Mouse (Mus musculus) limb, embryonic 14.5 days (tissue): ENCODE measurements around the gene Vav2. TPM values are rescaled to one million over a fixed set of nuclear protein-coding genes. Genes with fewer than 3 reads are reported as not detected.

Experiments used
- ATAC-seq: fragments of 200-750 bp; cut with Nextera tagmentation; 2 replicates; pipeline ENCODE4 v1.8.0; 2017; ENCODE audit warnings: low read depth, moderate number of reproducible peaks, moderate TSS enrichment; ENCODE audit not compliant: low FRiP score
- DNase-seq: peaks from one replicate; pipeline ENCODE4 v3.0.0-alpha.2; 2015; ENCODE audit warnings: low spot score
- H3K27ac ChIP-seq: fragments of 300-500 bp; sonication (generic); replicated peaks from 2 replicates; pipeline ENCODE4 v1.5.1; 2014; ENCODE audit warnings: low read depth, mild to moderate bottlenecking, low read length, moderate library complexity, mixed read lengths
- H3K27me3 ChIP-seq: fragments of 300-500 bp; sonication (generic); 2 replicates; pipeline ENCODE4 v1.6.1; 2014; ENCODE audit warnings: low read length, mixed read lengths; ENCODE audit not compliant: control insufficient read depth, insufficient read depth
- H3K36me3 ChIP-seq: fragments of 300-500 bp; sonication (generic); 2 replicates; pipeline ENCODE4 v1.6.1; 2014; ENCODE audit warnings: mild to moderate bottlenecking, low read length, moderate library complexity, mixed read lengths; ENCODE audit not compliant: control insufficient read depth, insufficient read depth
- H3K4me1 ChIP-seq: fragments of 300-500 bp; sonication (generic); 2 replicates; pipeline ENCODE4 v1.6.1; 2014; ENCODE audit warnings: antibody characterized with exemption, low read length, mixed read lengths; ENCODE audit not compliant: control insufficient read depth, insufficient read depth
- H3K4me2 ChIP-seq: fragments of 300-500 bp; sonication (generic); replicated peaks from 2 replicates; pipeline ENCODE4 v1.6.1; 2014; ENCODE audit warnings: low read depth, mild to moderate bottlenecking, low read length, moderate library complexity; ENCODE audit not compliant: severe bottlenecking
- H3K4me3 ChIP-seq: fragments of 300-500 bp; sonication (generic); replicated peaks from 2 replicates; pipeline ENCODE4 v1.5.1; 2014; ENCODE audit warnings: low read length
- H3K9ac ChIP-seq: fragments of 300-500 bp; sonication (generic); 2 replicates; pipeline ENCODE4 v1.6.1; 2014; ENCODE audit warnings: mild to moderate bottlenecking, low read depth, low read length, moderate library complexity; ENCODE audit not compliant: severe bottlenecking
- H3K9me3 ChIP-seq: fragments of 300-500 bp; sonication (generic); 2 replicates; pipeline ENCODE4 v1.6.1; 2016; ENCODE audit warnings: low read length; ENCODE audit not compliant: control insufficient read depth
- POLR2A ChIP-seq: fragments of 200-500 bp; IDR thresholded peaks from 2 replicates; pipeline ENCODE4 v1.8.0; 2012; ENCODE audit warnings: inconsistent platforms, mild to moderate bottlenecking, moderate library complexity, borderline replicate concordance; ENCODE audit not compliant: insufficient read depth, insufficient read length; ENCODE audit errors: extremely low read depth
- WGBS: fragments of 180-500 bp; shearing (Covaris S2); extraction: QIAGEN DNeasy Blood & Tissue Kit; methylation state at CpG from one replicate; pipeline ENCODE4 v1.1.7; 2014; 5-methylcytosine and 5-hydroxymethylcytosine counted together
- polyA plus RNA-seq, 2 experiments: library from polyadenylated mRNA; depleted of rRNA in 1 of 2; stranded (reverse) in 1 of 2; unstranded in 1 of 2; fragments of >200 nt; fragmentation: Nextera tagmentation in 1 of 2; extraction: Ambion mirVana in 1 of 2; gene quantifications; 2 replicates each; pipeline versions ENCODE4 v1.2.1 to v1.2.3; 2012 to 2014

Vav2 gene
- polyA plus RNA-seq, 2 experiments = 5.9 to 19.6 TPM

DNA sequence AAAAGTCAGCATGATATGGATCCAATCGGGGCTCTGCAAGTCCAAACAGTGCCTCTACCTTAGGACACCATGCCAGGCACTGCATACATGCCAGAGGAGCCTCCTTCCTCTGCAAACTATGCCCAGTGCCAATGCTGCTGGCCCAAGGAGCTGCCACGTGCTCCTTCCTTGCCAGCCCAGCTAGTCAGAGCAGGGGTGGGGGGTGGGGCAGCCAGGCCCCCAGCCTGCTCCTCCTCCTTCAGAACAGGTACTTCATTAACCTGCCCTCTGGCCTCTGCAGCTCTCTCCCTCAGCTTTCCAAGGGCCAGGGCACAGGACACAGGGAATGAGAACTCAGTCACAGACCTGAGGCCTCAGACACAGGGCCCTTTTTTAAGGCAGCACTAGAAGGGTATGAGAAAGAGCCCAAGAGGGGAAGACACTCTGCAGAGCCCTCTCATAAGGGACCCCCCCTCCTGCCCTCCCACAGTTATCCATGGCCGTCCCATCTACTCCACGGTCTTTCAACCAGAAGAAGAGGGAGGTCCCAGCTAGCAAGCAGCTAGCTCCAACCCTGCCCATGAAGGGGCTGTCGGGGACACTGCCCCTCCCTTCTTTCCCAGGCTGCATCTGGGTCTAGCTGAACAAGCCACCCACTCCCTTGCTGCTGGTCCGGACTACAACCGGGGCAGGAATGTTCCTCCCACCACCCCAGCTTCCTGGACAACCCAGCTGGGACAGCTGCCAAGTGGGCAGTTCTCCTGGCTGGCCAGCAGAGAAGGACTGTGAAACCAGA is 179.9 kb downstream of the Vav2 start:
- H3K27me3 ChIP-seq = no peaks in the 10 kb centered on the region
- H3K4me3 ChIP-seq = 0 out of 2 replicates have a peak overlapping the region, but pooled peaks have one; percentile 14
- H3K4me1 ChIP-seq = peaks cover 17% of the 10 kb centered on the region
- H3K4me2 ChIP-seq = peak overlapping the region; percentile 40
- TF ChIP-seq POLR2A = no peak
- H3K27ac ChIP-seq = peak overlapping the region; percentile 40
- H3K9me3 ChIP-seq = no peaks in the 10 kb centered on the region
- peak overlapping the region; percentile 22 for H3K9ac ChIP-seq
- peak; percentile 89 for DNase-seq
- no peaks in the 10 kb centered on the region for H3K36me3 ChIP-seq
- 30% methylated on average over 7 of the region's 7 CpGs for WGBS
- peak; percentile 89 for ATAC-seq

DNA sequence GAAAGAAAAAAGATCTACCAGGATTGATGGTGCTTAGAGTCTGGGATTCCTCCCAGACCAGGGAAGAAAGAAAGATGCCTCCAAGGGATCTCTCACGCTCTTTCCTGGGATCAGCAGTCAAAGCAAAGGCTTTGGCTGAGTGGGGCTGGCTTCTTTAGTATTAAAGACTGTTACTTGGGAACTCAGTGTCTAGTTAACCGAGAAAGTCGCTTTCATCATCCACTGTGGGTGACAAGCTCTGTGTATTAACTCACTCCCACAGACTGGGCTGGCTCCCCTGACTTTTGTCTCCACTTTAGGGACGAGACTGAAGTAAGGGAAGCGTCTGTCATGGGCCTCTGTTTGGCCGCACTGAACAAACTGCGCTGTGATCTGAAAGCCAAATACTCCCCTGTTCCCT is 180.9 kb downstream of the Vav2 start:
- Histone ChIP-seq H3K27me3 (no peaks in the 10 kb centered on the region), H3K36me3 (no peaks in the 10 kb centered on the region), H3K9ac (0 out of 2 replicates have a peak overlapping the region, but pooled peaks have one; percentile 1), H3K4me3 (no peak overlapping the region), H3K4me2 (no peak overlapping the region), H3K4me1 (peaks cover 17% of the 10 kb centered on the region), H3K27ac (no peak overlapping the region), H3K9me3 (no peaks in the 10 kb centered on the region)
- 65% methylated on average over 7 of the region's 7 CpGs for WGBS
- TF ChIP-seq POLR2A = no peak
- ATAC-seq (no peak), DNase-seq (no peak)

DNA sequence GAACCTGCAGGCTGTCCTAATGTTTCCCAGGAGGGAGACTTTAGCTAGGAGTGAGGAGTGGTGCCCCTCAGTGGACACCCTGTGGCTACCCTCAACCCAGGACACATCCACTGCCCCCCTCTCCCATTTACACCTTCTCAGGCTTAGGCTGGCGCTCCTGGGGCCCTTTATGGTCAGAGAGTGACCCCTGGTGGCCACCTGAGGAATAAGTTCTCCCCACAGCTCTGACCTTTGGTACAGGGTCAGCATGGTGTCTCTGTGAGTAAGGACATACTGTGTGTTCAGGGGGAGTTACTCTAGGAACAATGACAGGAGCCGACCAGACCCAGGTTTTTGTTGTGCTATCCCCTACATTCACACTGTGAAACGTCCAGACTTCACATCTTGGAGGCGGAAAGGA is 189.5 kb downstream of the Vav2 start:
- no peak overlapping the region for H3K27ac ChIP-seq
- H3K4me3 ChIP-seq = no peak overlapping the region
- WGBS = 31% methylated on average over 4 of the region's 4 CpGs
- H3K4me1 ChIP-seq = no peaks in the 10 kb centered on the region
- H3K9me3 ChIP-seq = no peaks in the 10 kb centered on the region
- H3K9ac ChIP-seq = no peak overlapping the region
- ATAC-seq (no peak), DNase-seq (peak; percentile 51)
- no peak overlapping the region for H3K4me2 ChIP-seq
- H3K27me3 ChIP-seq = no peaks in the 10 kb centered on the region
- H3K36me3 ChIP-seq = no peaks in the 10 kb centered on the region
- TF ChIP-seq POLR2A = no peak

DNA sequence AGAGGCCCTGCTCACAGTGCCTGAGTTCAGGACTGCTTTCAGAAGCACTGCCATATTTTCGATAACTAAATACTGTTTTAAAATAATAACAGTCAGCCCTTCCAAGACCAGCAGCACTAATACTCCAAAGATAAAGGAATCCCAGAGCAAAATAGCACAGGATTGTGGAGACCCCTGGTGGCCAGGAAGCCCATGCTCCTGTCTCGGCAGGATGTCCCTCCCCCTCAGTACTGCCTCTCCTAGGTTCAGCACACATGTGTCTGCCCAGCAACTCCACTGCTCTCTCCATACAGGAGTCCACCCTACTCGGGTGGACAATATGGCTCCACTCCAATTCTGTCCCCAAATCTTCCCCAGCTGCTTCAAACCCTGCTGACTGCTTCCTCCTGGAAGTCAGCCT is 191.1 kb downstream of the Vav2 start:
- no peaks in the 10 kb centered on the region for H3K27me3 ChIP-seq
- H3K9ac ChIP-seq = no peak overlapping the region
- no peak overlapping the region for H3K4me3 ChIP-seq
- no peak overlapping the region for H3K4me2 ChIP-seq
- H3K27ac ChIP-seq = no peak overlapping the region
- DNase-seq (peak; percentile 81), ATAC-seq (peak; percentile 75; the same call in 1 of the 2 replicates)
- no peaks in the 10 kb centered on the region for H3K4me1 ChIP-seq
- no peaks in the 10 kb centered on the region for H3K9me3 ChIP-seq
- no peak for TF ChIP-seq POLR2A
- H3K36me3 ChIP-seq = no peaks in the 10 kb centered on the region
- WGBS = 15% methylated on average over 3 of the region's 3 CpGs

DNA sequence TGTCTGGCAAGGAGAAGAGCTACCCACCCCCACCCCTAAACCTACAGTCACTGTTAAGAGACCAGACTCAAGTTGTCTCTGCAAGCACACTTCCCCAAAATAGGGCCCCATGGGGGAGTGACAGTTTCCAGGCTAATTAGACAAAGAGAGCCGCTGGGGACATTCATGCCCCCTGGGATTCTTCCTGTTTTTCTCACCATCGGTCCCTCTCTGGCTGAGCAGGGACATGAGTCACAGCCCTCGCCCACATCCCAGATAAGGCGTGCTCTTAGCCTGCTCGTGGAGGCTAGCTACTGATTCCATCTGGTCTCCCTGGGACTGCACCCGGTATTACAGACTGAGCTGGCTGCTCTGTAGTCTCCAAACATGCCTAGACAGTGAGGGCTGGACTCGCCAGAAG is 194.5 kb downstream of the Vav2 start:
- Histone ChIP-seq H3K36me3 (no peaks in the 10 kb centered on the region), H3K9me3 (no peaks in the 10 kb centered on the region), H3K9ac (no peak overlapping the region), H3K27me3 (no peaks in the 10 kb centered on the region), H3K4me2 (no peak overlapping the region), H3K4me1 (no peaks in the 10 kb centered on the region), H3K27ac (no peak overlapping the region), H3K4me3 (no peak overlapping the region)
- 17% methylated on average over 7 of the region's 7 CpGs for WGBS
- DNase-seq (peak; percentile 5), ATAC-seq (no peak)
- no peak for TF ChIP-seq POLR2A
